Mouse (Mus musculus) limb, embryonic 13.5 days (tissue): ENCODE measurements around the gene Tmem44. TPM values are rescaled to one million over a fixed set of nuclear protein-coding genes. Genes with fewer than 3 reads are reported as not detected.

Source experiments
- ATAC-seq: fragments of 200-750 bp; cut with Nextera tagmentation; 2 replicates; pipeline ENCODE4 v1.8.0; 2017; ENCODE audit warnings: low read depth, moderate number of reproducible peaks, moderate TSS enrichment; ENCODE audit not compliant: low FRiP score
- H3K27ac ChIP-seq: fragments of 300-500 bp; sonication (generic); 2 replicates; pipeline ENCODE4 v1.5.1; 2015; ENCODE audit warnings: inconsistent platforms, mild to moderate bottlenecking, moderate library complexity
- H3K27me3 ChIP-seq: fragments of 300-500 bp; sonication (generic); 2 replicates; pipeline ENCODE4 v1.6.1; 2015; ENCODE audit warnings: mild to moderate bottlenecking, inconsistent platforms
- H3K36me3 ChIP-seq: fragments of 300-500 bp; sonication (generic); 2 replicates; pipeline ENCODE4 v1.6.1; 2015; ENCODE audit warnings: inconsistent platforms, mild to moderate bottlenecking, moderate library complexity
- H3K4me1 ChIP-seq: fragments of 300-500 bp; sonication (generic); 2 replicates; pipeline ENCODE4 v1.6.1; 2015; ENCODE audit warnings: inconsistent platforms
- H3K4me2 ChIP-seq: fragments of 300-500 bp; sonication (generic); replicated peaks from 2 replicates; pipeline ENCODE4 v1.6.1; 2015; ENCODE audit warnings: inconsistent platforms, mild to moderate bottlenecking, moderate library complexity
- H3K4me3 ChIP-seq: fragments of 300-500 bp; sonication (generic); 2 replicates; pipeline ENCODE4 v1.5.1; 2015; ENCODE audit warnings: moderate library complexity, mild to moderate bottlenecking, inconsistent platforms
- H3K9ac ChIP-seq: fragments of 300-500 bp; sonication (generic); 2 replicates; pipeline ENCODE4 v1.6.1; 2015; ENCODE audit warnings: mild to moderate bottlenecking, inconsistent platforms
- H3K9me3 ChIP-seq: fragments of 300-500 bp; sonication (generic); 2 replicates; pipeline ENCODE4 v1.6.1; 2016; ENCODE audit warnings: inconsistent platforms
- WGBS: fragments of 180-500 bp; shearing (Covaris S2); methylation state at CpG from one replicate; pipeline ENCODE4 v1.1.7; 2015; 5-methylcytosine and 5-hydroxymethylcytosine counted together
- polyA plus RNA-seq: library from polyadenylated mRNA; unstranded; fragments of >200 nt; fragmentation: Nextera tagmentation; extraction: Ambion mirVana; gene quantifications from 2 replicates; pipeline ENCODE4 v1.2.1, GENCODE M21; 2015

Gene Tmem44
- polyA plus RNA-seq = 26.0 and 29.2 TPM in 2 replicates

- Histone ChIP-seq H3K36me3 (peaks cover 18% of the 10 kb centered on the region), H3K4me3 (peak within 1 kb of the TSS; percentile 72), H3K27ac (0 out of 2 replicates have a peak within 1 kb of the TSS, but pooled peaks have one; percentile 17), H3K27me3 (no peaks in the 10 kb centered on the region), H3K4me1 (peaks cover 23% of the 10 kb centered on the region), H3K4me2 (peak within 1 kb of the TSS; percentile 74), H3K9me3 (peaks cover 21% of the 10 kb centered on the region), H3K9ac (peak within 1 kb of the TSS; percentile 90)
- peak; percentile 62 for ATAC-seq
- 6% methylated on average over 14 of the region's 14 CpGs for WGBS
These were observed at the start of gene Tmem44 for GRCm38 (mm10) chr16:30550748-30551192. TSS of gene Tmem44 (minus strand) at chr16:30550842.

GRCm38 (mm10) chr16:30599491-30600268, 49.0 kb upstream of the Tmem44 start, which contains the start of gene Fam43a:
TSS of gene Fam43a (plus strand) at chr16:30599723.
- Histone ChIP-seq H3K4me1 (peaks cover 52% of the 10 kb centered on the region), H3K9me3 (no peaks in the 10 kb centered on the region), H3K9ac (peak within 1 kb of the TSS; percentile 75), H3K36me3 (no peaks in the 10 kb centered on the region), H3K4me3 (peak within 1 kb of the TSS; percentile 59), H3K4me2 (peak within 1 kb of the TSS; percentile 97), H3K27ac (peak within 1 kb of the TSS; percentile 6; the same call in 1 of the 2 replicates), H3K27me3 (peaks cover 52% of the 10 kb centered on the region)
- under 1% methylated on average over 63 of the region's 63 CpGs for WGBS
- peak; percentile 57 for ATAC-seq

- Histone ChIP-seq H3K27me3 (peaks cover 52% of the 10 kb centered on the region), H3K36me3 (no peaks in the 10 kb centered on the region), H3K4me1 (peaks cover 30% of the 10 kb centered on the region), H3K4me3 (no peak overlapping the region), H3K9ac (0 out of 2 replicates have a peak overlapping the region, but pooled peaks have one; percentile 35), H3K27ac (no peak overlapping the region), H3K9me3 (no peaks in the 10 kb centered on the region), H3K4me2 (peak overlapping the region; percentile 44)
- 13% methylated on average over 16 of the region's 16 CpGs for WGBS
- no peak for ATAC-seq
These were observed 46.5 kb upstream of the Tmem44 start for GRCm38 (mm10) chr16:30596959-30597681.

- Histone ChIP-seq H3K9ac (no peak overlapping the region), H3K27me3 (peaks cover 41% of the 10 kb centered on the region), H3K36me3 (no peaks in the 10 kb centered on the region), H3K4me1 (peaks cover 18% of the 10 kb centered on the region), H3K27ac (no peak overlapping the region), H3K4me3 (no peak overlapping the region), H3K9me3 (no peaks in the 10 kb centered on the region), H3K4me2 (no peak overlapping the region)
- no peak for ATAC-seq
- 70% methylated on average over 14 of the region's 14 CpGs for WGBS
These were observed 45.4 kb upstream of the Tmem44 start for GRCm38 (mm10) chr16:30595835-30596557.

GRCm38 (mm10) chr16:30595356-30595755, 44.7 kb upstream of the Tmem44 start:
- H3K4me2 ChIP-seq = no peak overlapping the region
- ATAC-seq = no peak
- H3K36me3 ChIP-seq = no peaks in the 10 kb centered on the region
- H3K27me3 ChIP-seq = peaks cover 35% of the 10 kb centered on the region
- peaks cover 12% of the 10 kb centered on the region; the same call in 1 of the 2 replicates for H3K4me1 ChIP-seq
- WGBS = 55% methylated on average over 3 of the region's 3 CpGs
- H3K27ac ChIP-seq = no peak overlapping the region
- no peak overlapping the region for H3K4me3 ChIP-seq
- no peaks in the 10 kb centered on the region for H3K9me3 ChIP-seq
- peak overlapping the region; percentile 25; the same call in 1 of the 2 replicates for H3K9ac ChIP-seq

- 47% methylated on average over 3 of the region's 3 CpGs for WGBS
- H3K27ac ChIP-seq = no peak overlapping the region
- peaks cover 21% of the 10 kb centered on the region for H3K27me3 ChIP-seq
- peaks cover 2% of the 10 kb centered on the region; the same call in 1 of the 2 replicates for H3K4me1 ChIP-seq
- no peak overlapping the region for H3K9ac ChIP-seq
- ATAC-seq = no peak
- H3K4me2 ChIP-seq = no peak overlapping the region
- no peak overlapping the region for H3K4me3 ChIP-seq
- H3K9me3 ChIP-seq = no peaks in the 10 kb centered on the region
- no peaks in the 10 kb centered on the region for H3K36me3 ChIP-seq
These were observed 41.3 kb upstream of the Tmem44 start for GRCm38 (mm10) chr16:30591990-30592389.

- ATAC-seq = no peak
- 32% methylated on average over 7 of the region's 7 CpGs for WGBS
- H3K9ac ChIP-seq = no peak overlapping the region
- no peak overlapping the region for H3K4me3 ChIP-seq
- no peak overlapping the region for H3K4me2 ChIP-seq
- H3K27ac ChIP-seq = no peak overlapping the region
- peaks cover 7% of the 10 kb centered on the region for H3K27me3 ChIP-seq
- H3K4me1 ChIP-seq = peaks cover 13% of the 10 kb centered on the region
- no peaks in the 10 kb centered on the region for H3K9me3 ChIP-seq
- peaks cover under 1% of the 10 kb centered on the region; the same call in 1 of the 2 replicates for H3K36me3 ChIP-seq
These were observed 39.9 kb upstream of the Tmem44 start for GRCm38 (mm10) chr16:30590264-30591209.

- Histone ChIP-seq H3K4me1 (peaks cover 13% of the 10 kb centered on the region), H3K9me3 (no peaks in the 10 kb centered on the region), H3K27ac (no peak within 1 kb of the TSS; the same call in 1 of the 2 replicates), H3K4me2 (peak within 1 kb of the TSS; percentile 94), H3K36me3 (peaks cover 29% of the 10 kb centered on the region), H3K27me3 (no peaks in the 10 kb centered on the region), H3K9ac (peak within 1 kb of the TSS; percentile 83), H3K4me3 (peak within 1 kb of the TSS; percentile 90)
- 3% methylated on average over 35 of the region's 35 CpGs for WGBS
- ATAC-seq = peak; percentile 96
These were observed 37.1 kb upstream of the Tmem44 start, which contains the start of gene Lsg1 for GRCm38 (mm10) chr16:30587494-30588327. TSS of gene Lsg1 (minus strand) at chr16:30587592.

GRCm38 (mm10) chr16:30586935-30587493, 36.4 kb upstream of the Tmem44 start:
- Histone ChIP-seq H3K4me1 (peaks cover 13% of the 10 kb centered on the region), H3K27me3 (no peaks in the 10 kb centered on the region), H3K36me3 (peaks cover 36% of the 10 kb centered on the region), H3K9ac (peak overlapping the region; percentile 83), H3K27ac (no peak overlapping the region; the same call in 1 of the 2 replicates), H3K9me3 (no peaks in the 10 kb centered on the region), H3K4me2 (peak overlapping the region; percentile 94), H3K4me3 (peak overlapping the region; percentile 90)
- WGBS = 3% methylated on average over 19 of the region's 19 CpGs
- no peak; the same call in 1 of the 2 replicates for ATAC-seq

GRCm38 (mm10) chr16:30580765-30581164, 30.1 kb upstream of the Tmem44 start:
- 89% methylated on average over 5 of the region's 5 CpGs for WGBS

More at GRCm38 (mm10) chr16:30580765-30581164, 30.1 kb upstream of the Tmem44 start:
- Histone ChIP-seq H3K4me2 (no peak overlapping the region), H3K4me1 (no peaks in the 10 kb centered on the region; the same call in 1 of the 2 replicates), H3K9me3 (no peaks in the 10 kb centered on the region), H3K9ac (no peak overlapping the region), H3K27ac (no peak overlapping the region), H3K4me3 (no peak overlapping the region), H3K36me3 (peaks cover 98% of the 10 kb centered on the region), H3K27me3 (no peaks in the 10 kb centered on the region)
- ATAC-seq = no peak
